Mouse (Mus musculus) liver, postnatal 0 days (tissue): ENCODE data around the gene Myrfl.

ENCODE experiments used
- CTCF ChIP-seq: sonication (generic); IDR thresholded peaks from 2 replicates; pipeline ENCODE4 v1.5.1; 2016; ENCODE audit warnings: antibody characterized with exemption, low read depth
- EP300 ChIP-seq: IDR thresholded peaks from 2 replicates; pipeline ENCODE4 v1.6.1; 2016; ENCODE audit warnings: antibody characterized with exemption, low read depth, mild to moderate bottlenecking

DNA sequence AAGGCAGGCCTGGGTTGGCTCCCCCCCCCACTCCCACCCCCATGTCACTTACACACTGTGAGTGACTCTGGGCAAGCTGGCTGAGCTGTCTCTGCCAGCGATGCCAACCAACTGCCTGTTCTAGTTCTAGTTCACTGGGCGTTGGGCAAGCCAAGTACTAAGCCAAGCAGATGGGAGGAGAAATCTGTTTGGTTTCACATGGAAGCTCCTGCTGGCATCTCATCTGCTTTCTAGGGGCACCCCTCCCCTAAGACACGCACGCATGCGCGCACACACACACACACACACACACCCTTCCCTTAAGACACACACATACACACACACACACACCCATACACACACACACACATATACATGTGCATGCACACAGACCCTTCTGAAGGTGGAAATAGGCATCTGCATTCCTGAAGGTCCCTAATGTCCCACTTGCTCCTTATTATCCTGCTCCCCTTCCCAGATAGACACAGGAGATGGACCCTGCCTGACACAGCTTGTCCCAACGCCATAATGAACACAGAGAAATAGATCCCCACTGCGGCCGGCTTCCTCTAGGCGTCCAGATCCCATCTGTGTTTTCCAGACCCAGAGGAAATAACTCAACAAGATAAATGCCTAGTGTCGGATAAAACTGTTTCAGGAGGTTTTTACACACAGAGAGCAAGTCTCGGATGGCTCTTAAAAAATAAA is 25.2 kb downstream of the Myrfl start:
- TF ChIP-seq CTCF (no peak), EP300 (no peak)
